Mouse (Mus musculus): ENCODE results near the gene Minos1.

DNA sequence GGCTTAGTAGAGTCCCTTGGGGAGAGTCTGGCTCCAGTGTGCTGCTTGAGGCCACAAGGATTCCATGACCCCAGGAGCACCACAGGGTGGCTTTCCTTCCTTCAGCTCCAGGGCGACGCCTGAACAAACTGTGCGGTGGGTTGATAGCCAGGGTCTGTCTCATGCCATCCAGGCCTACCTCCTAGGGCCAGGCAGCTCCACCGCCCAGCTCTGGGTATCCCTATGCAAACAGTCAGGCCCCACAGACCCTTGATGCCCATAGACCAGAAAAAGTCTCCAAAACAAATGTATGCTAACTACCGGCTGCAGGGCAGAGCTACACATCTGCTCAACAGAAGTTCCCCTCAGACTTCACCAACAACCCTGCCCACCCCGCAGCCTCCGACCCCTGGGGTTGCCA is 39.8 kb downstream of the Minos1 start:
- TF ChIP-seq CTCF (IDR thresholded peaks at IDR 0.05; ENCODE audit: low read depth, low read length), result no peak
- no peak for TF ChIP-seq POLR2A (IDR thresholded peaks at IDR 0.05; ENCODE audit: extremely low read depth, insufficient read depth, low read length)

Measured in liver, adult 2 months (tissue).